Mouse (Mus musculus) thymus, adult 2 months (tissue): Measurements from ENCODE around the gene Pex1. TPM values are rescaled to one million over a fixed set of nuclear protein-coding genes. Genes with fewer than 3 reads are reported as not detected.
"Not testable (repeated sequence)": the region's sequence is repeated elsewhere in the genome, so short reads cannot be mapped to it uniquely, and the experiment has no call there.

Experiments
- DNase-seq: peaks from one replicate; pipeline ENCODE4 v3.0.0; 2021
- H3K27ac ChIP-seq: fragments of 200-500 bp; 2 replicates; pipeline ENCODE4 v1.5.1; 2012; ENCODE audit warnings: low read length, control low read depth; ENCODE audit not compliant: control insufficient read depth, insufficient read depth
- H3K27me3 ChIP-seq: fragments of 200-500 bp; 2 replicates; pipeline ENCODE4 v1.6.1; 2012; ENCODE audit warnings: mild to moderate bottlenecking, low read length, moderate library complexity, mixed read lengths; ENCODE audit not compliant: control insufficient read depth, insufficient read depth
- H3K36me3 ChIP-seq: fragments of 200-500 bp; 2 replicates; pipeline ENCODE4 v1.6.1; 2012; ENCODE audit warnings: mild to moderate bottlenecking, low read length, moderate library complexity; ENCODE audit not compliant: control insufficient read depth, insufficient read depth
- H3K4me1 ChIP-seq: fragments of 200-500 bp; replicated peaks from 2 replicates; pipeline ENCODE4 v1.6.1; 2012; ENCODE audit warnings: low read length; ENCODE audit not compliant: control insufficient read depth, insufficient read depth
- H3K4me3 ChIP-seq: fragments of 200-500 bp; 2 replicates; pipeline ENCODE4 v1.5.1; 2012; ENCODE audit warnings: mild to moderate bottlenecking, low read length, control low read depth, moderate library complexity; ENCODE audit not compliant: control insufficient read depth, insufficient read depth
- CTCF ChIP-seq: fragments of 200-500 bp; IDR thresholded peaks from 2 replicates; pipeline ENCODE4 v1.5.1; 2012; ENCODE audit warnings: mild to moderate bottlenecking, control low read depth, low read length, moderate library complexity, borderline replicate concordance; ENCODE audit not compliant: control insufficient read depth, poor library complexity, insufficient read depth; ENCODE audit errors: extremely low read depth
- POLR2A ChIP-seq: fragments of 200-500 bp; IDR thresholded peaks from 2 replicates; pipeline ENCODE4 v1.6.1; 2012; ENCODE audit warnings: mild to moderate bottlenecking, low read length, control low read depth, moderate library complexity; ENCODE audit not compliant: control insufficient read depth, poor library complexity, insufficient read depth; ENCODE audit errors: extremely low read depth
- WGBS: fragments of 180-500 bp; shearing (Covaris S2); methylation state at CpG from one replicate; pipeline ENCODE4 v1.1.7; 2018; 5-methylcytosine and 5-hydroxymethylcytosine counted together
- polyA plus RNA-seq: library from polyadenylated mRNA; depleted of rRNA; stranded (reverse); fragments of >200 nt; gene quantifications from 2 replicates; pipeline ENCODE4 v1.2.3, GENCODE M21; 2012

Gene Pex1
- polyA plus RNA-seq, 1 experiment, result 10.2 TPM

- peak; percentile 66 for DNase-seq
- under 1% methylated on average over 45 of the region's 60 CpGs for WGBS
- peak overlapping the region; percentile 87 for H3K4me3 ChIP-seq
- no peak for TF ChIP-seq POLR2A
- H3K27ac ChIP-seq, result peak overlapping the region; percentile 42; the same call in 1 of the 2 replicates
- H3K36me3 ChIP-seq, result peaks cover 12% of the 10 kb centered on the region
- no peaks in the 10 kb centered on the region for H3K27me3 ChIP-seq
- peaks cover 2% of the 10 kb centered on the region for H3K4me1 ChIP-seq
These were observed 51.3 kb downstream of the Pex1 start for GRCm38 (mm10) chr5:3646991-3647707.

GRCm38 (mm10) chr5:3647708-3648121, 51.8 kb downstream of the Pex1 start:
- peak overlapping the region; percentile 87 for H3K4me3 ChIP-seq
- no peaks in the 10 kb centered on the region for H3K27me3 ChIP-seq
- peak; percentile 90 for DNase-seq
- under 1% methylated on average over 32 of the region's 46 CpGs for WGBS
- TF ChIP-seq CTCF, result peak; percentile 32; the same call in 1 of the 2 replicates
- TF ChIP-seq POLR2A, result peak; percentile 80
- peaks cover 10% of the 10 kb centered on the region for H3K36me3 ChIP-seq
- H3K27ac ChIP-seq, result peak overlapping the region; percentile 27; the same call in 1 of the 2 replicates
- peaks cover 2% of the 10 kb centered on the region for H3K4me1 ChIP-seq

- Histone ChIP-seq H3K4me1 (peaks cover 2% of the 10 kb centered on the region), H3K27me3 (no peaks in the 10 kb centered on the region), H3K4me3 (no peak overlapping the region), H3K36me3 (peaks cover 7% of the 10 kb centered on the region), H3K27ac (no peak overlapping the region)
- no peak for TF ChIP-seq CTCF
- no peak for TF ChIP-seq POLR2A
- WGBS, result 66% methylated on average over 4 of the region's 4 CpGs
- no peak for DNase-seq
These were observed 52.5 kb downstream of the Pex1 start for GRCm38 (mm10) chr5:3648206-3648848.

GRCm38 (mm10) chr5:3648849-3649210, 53.0 kb downstream of the Pex1 start:
- Histone ChIP-seq H3K4me1 (peaks cover 2% of the 10 kb centered on the region), H3K27ac (no peak overlapping the region), H3K4me3 (no peak overlapping the region), H3K27me3 (no peaks in the 10 kb centered on the region), H3K36me3 (peaks cover 5% of the 10 kb centered on the region; the same call in 1 of the 2 replicates)
- TF ChIP-seq CTCF, result no peak
- no peak for TF ChIP-seq POLR2A
- WGBS, result 77% methylated on average over 4 of the region's 4 CpGs
- DNase-seq, result no peak

- H3K27ac ChIP-seq, result no peak within 1 kb of the TSS
- no peaks in the 10 kb centered on the region for H3K36me3 ChIP-seq
- no peak within 1 kb of the TSS for H3K4me3 ChIP-seq
- H3K4me1 ChIP-seq, result peaks cover 2% of the 10 kb centered on the region
- DNase-seq, result no peak
- no peak for TF ChIP-seq CTCF
- TF ChIP-seq POLR2A, result no peak
- H3K27me3 ChIP-seq, result no peaks in the 10 kb centered on the region
- 95% methylated on average over 6 of the region's 6 CpGs for WGBS
These were observed 55.0 kb downstream of the Pex1 start, which contains the start of gene Tmbim7 for GRCm38 (mm10) chr5:3650881-3651280. TSS of gene Tmbim7 (plus strand) at chr5:3651181.

- H3K4me3 ChIP-seq, result no peak overlapping the region
- H3K27ac ChIP-seq, result no peak overlapping the region
- WGBS, result 74% methylated on average over 5 of the region's 5 CpGs
- H3K27me3 ChIP-seq, result no peaks in the 10 kb centered on the region
- H3K36me3 ChIP-seq, result no peaks in the 10 kb centered on the region
- DNase-seq, result no peak
- H3K4me1 ChIP-seq, result peaks cover under 1% of the 10 kb centered on the region
- no peak for TF ChIP-seq CTCF
- TF ChIP-seq POLR2A, result no peak
These were observed 55.8 kb downstream of the Pex1 start for GRCm38 (mm10) chr5:3651621-3652020.

GRCm38 (mm10) chr5:3652903-3653575, 57.2 kb downstream of the Pex1 start:
- H3K36me3 ChIP-seq, H3K27me3 ChIP-seq, H3K4me1 ChIP-seq, H3K4me3 ChIP-seq, DNase-seq, H3K27ac ChIP-seq: not testable (repeated sequence)
- 89% methylated on average over 17 of the region's 25 CpGs for WGBS
